Mouse (Mus musculus): ENCODE measurements at regions not wholly inside any gene's neighbourhood (a gene's known extent, or its start where the extent isn't known, plus 50 kb on each side); places are given as distances from the start of the nearest gene placed in this dataset.

GRCm38 (mm10) chr2:74977828-74978227 lies 152.2 kb downstream of the Mtx2 start:
- peak; percentile 40 for DNase-seq

GRCm38 (mm10) chr2:74981856-74982255 lies 156.3 kb downstream of the Mtx2 start:
- DNase-seq = peak; percentile 59

GRCm38 (mm10) chr2:74993802-74994201 lies 168.2 kb downstream of the Mtx2 start:
- DNase-seq = no peak

- DNase-seq = peak; percentile 72
These were observed 169.4 kb downstream of the Mtx2 start for GRCm38 (mm10) chr2:74994998-74995397.

- peak; percentile 79 for DNase-seq
These were observed 172.1 kb downstream of the Mtx2 start for GRCm38 (mm10) chr2:74997736-74998135.

- DNase-seq = peak; percentile 97
These were observed 174.8 kb downstream of the Mtx2 start for GRCm38 (mm10) chr2:75000368-75000796.

GRCm38 (mm10) chr2:75002562-75002961 lies 177.0 kb downstream of the Mtx2 start:
- DNase-seq = peak; percentile 92

- DNase-seq = peak; percentile 63
These were observed 182.5 kb downstream of the Mtx2 start for GRCm38 (mm10) chr2:75008116-75008515.

- peak; percentile 61 for DNase-seq
These were observed 185.0 kb downstream of the Mtx2 start for GRCm38 (mm10) chr2:75010647-75011046.

- peak; percentile 93 for DNase-seq
These were observed 186.4 kb downstream of the Mtx2 start for GRCm38 (mm10) chr2:75012046-75012445.

GRCm38 (mm10) chr2:75014994-75015728 lies 189.6 kb downstream of the Mtx2 start:
- peak; percentile 82 for DNase-seq

GRCm38 (mm10) chr2:75019459-75019858 lies 193.9 kb downstream of the Mtx2 start:
- peak; percentile 98 for DNase-seq

GRCm38 (mm10) chr2:75021639-75022038 lies 196.0 kb downstream of the Mtx2 start:
- DNase-seq = peak; percentile 98

GRCm38 (mm10) chr2:75028151-75028550 lies 202.5 kb downstream of the Mtx2 start:
- peak; percentile 93 for DNase-seq

GRCm38 (mm10) chr2:75029089-75029693 lies 203.6 kb downstream of the Mtx2 start:
- no peak for DNase-seq

GRCm38 (mm10) chr2:75034708-75035107 lies 209.1 kb downstream of the Mtx2 start:
- peak; percentile 53 for DNase-seq

- DNase-seq = peak; percentile 82
These were observed 213.5 kb downstream of the Mtx2 start for GRCm38 (mm10) chr2:75039066-75039465.

GRCm38 (mm10) chr2:75046892-75047291 lies 221.3 kb downstream of the Mtx2 start:
- peak; percentile 24 for DNase-seq

GRCm38 (mm10) chr2:75048071-75048470 lies 222.5 kb downstream of the Mtx2 start:
- DNase-seq = peak; percentile 27

- DNase-seq = peak; percentile 92
These were observed 229.0 kb downstream of the Mtx2 start for GRCm38 (mm10) chr2:75054474-75055186.

- peak; percentile 71 for DNase-seq
These were observed 229.6 kb downstream of the Mtx2 start for GRCm38 (mm10) chr2:75055187-75055543.

- no peak for DNase-seq
These were observed 235.4 kb downstream of the Mtx2 start for GRCm38 (mm10) chr2:75061009-75061408.

GRCm38 (mm10) chr2:75061456-75062188 lies 236.0 kb downstream of the Mtx2 start:
- no peak for DNase-seq
